Mouse (Mus musculus) bone marrow, adult 2 months (tissue): ENCODE data around the gene Abhd15. TPM values are rescaled to one million over a fixed set of nuclear protein-coding genes. Genes with fewer than 3 reads are reported as not detected.
"Not testable (repeated sequence)": the region's sequence is repeated elsewhere in the genome, so short reads cannot be mapped to it uniquely, and the experiment has no call there.

ENCODE experiments used
- H3K27ac ChIP-seq: fragments of 200-500 bp; 2 replicates; pipeline ENCODE4 v1.5.1; 2012; ENCODE audit warnings: low read depth, mild to moderate bottlenecking, control low read depth, inconsistent platforms, low read length; ENCODE audit not compliant: control insufficient read depth, poor library complexity, insufficient read depth
- H3K4me1 ChIP-seq: fragments of 200-500 bp; 2 replicates; pipeline ENCODE4 v1.6.1; 2011; ENCODE audit warnings: low read length; ENCODE audit not compliant: control insufficient read depth, insufficient read depth
- H3K4me3 ChIP-seq: fragments of 200-500 bp; replicated peaks from 2 replicates; pipeline ENCODE3; 2011; ENCODE audit warnings: mild to moderate bottlenecking, low read depth, low read length, control low read depth; ENCODE audit not compliant: control insufficient read depth
- CTCF ChIP-seq: fragments of 200-500 bp; IDR thresholded peaks from 2 replicates; pipeline ENCODE4 v1.5.1; 2011; ENCODE audit warnings: low read length, control low read depth; ENCODE audit not compliant: control insufficient read depth, insufficient read depth
- POLR2A ChIP-seq: fragments of 200-500 bp; IDR thresholded peaks from 2 replicates; pipeline ENCODE4 v1.6.1; 2011; ENCODE audit warnings: low read depth, mild to moderate bottlenecking, control low read depth, low read length, borderline replicate concordance; ENCODE audit not compliant: control insufficient read depth
- WGBS: fragments of 180-500 bp; shearing (Covaris S2); methylation state at CpG from one replicate; pipeline ENCODE4 v1.1.7; 2018; 5-methylcytosine and 5-hydroxymethylcytosine counted together
- polyA plus RNA-seq: library from polyadenylated mRNA; stranded (reverse); fragments of >200 nt; gene quantifications from 2 replicates; pipeline ENCODE4 v1.2.4, GENCODE M21; 2011; ENCODE audit warnings: low replicate concordance; ENCODE audit not compliant: missing spikeins, insufficient read depth, insufficient read length

Gene Abhd15
- polyA plus RNA-seq, 1 experiment, result 5.6 TPM

GRCm38 (mm10) chr11:77520601-77521529 lies 5.9 kb downstream of the Abhd15 start:
- Histone ChIP-seq H3K27ac (peak overlapping the region; percentile 3; the same call in 1 of the 2 replicates), H3K4me1 (peaks cover 7% of the 10 kb centered on the region), H3K4me3 (no peak overlapping the region)
- TF ChIP-seq CTCF (no peak), POLR2A (no peak)
- WGBS, result 16% methylated on average over 5 of the region's 5 CpGs

GRCm38 (mm10) chr11:77525804-77526486 lies 11.0 kb downstream of the Abhd15 start:
- 78% methylated on average over 3 of the region's 3 CpGs for WGBS
- no peaks in the 10 kb centered on the region for H3K4me1 ChIP-seq

DNA sequence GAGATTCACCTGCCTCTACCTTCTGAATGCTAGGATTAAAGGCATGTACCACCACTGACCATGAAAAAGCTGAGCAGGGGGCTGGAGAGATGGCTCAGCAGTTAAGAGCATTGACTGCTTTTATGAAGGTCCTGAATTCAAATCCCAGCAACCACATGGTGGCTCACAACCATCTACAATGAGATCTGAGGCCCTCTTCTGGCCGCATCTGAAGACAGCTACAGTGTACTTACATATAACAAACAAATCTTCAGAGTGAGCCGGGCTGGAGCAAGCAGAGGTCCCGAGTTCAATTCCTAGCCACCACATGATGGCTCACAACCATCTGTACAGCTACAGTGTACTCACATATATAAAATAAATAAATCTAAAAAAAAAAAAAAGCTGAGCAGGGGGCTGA lies 13.5 kb downstream of the Abhd15 start:
- not testable (repeated sequence) for H3K4me3 ChIP-seq, H3K4me1 ChIP-seq, H3K27ac ChIP-seq
- WGBS, result 85% methylated on average over 3 of the region's 3 CpGs

More at GRCm38 (mm10) chr11:77525804-77526486, 11.0 kb downstream of the Abhd15 start:
- no peak for TF ChIP-seq POLR2A
- TF ChIP-seq CTCF, result no peak
- Histone ChIP-seq H3K27ac (no peak overlapping the region), H3K4me3 (no peak overlapping the region)

- WGBS, result 50% methylated on average over 3 of the region's 3 CpGs
- Histone ChIP-seq H3K27ac (no peak overlapping the region), H3K4me1 (no peaks in the 10 kb centered on the region), H3K4me3 (no peak overlapping the region)
- TF ChIP-seq CTCF (no peak), POLR2A (no peak)
Observed at GRCm38 (mm10) chr11:77529644-77530043, 14.7 kb downstream of the Abhd15 start.

- Histone ChIP-seq H3K27ac (no peak overlapping the region), H3K4me1 (no peaks in the 10 kb centered on the region), H3K4me3 (no peak overlapping the region)
- no peak for TF ChIP-seq POLR2A
- no peak for TF ChIP-seq CTCF
- 49% methylated on average over 2 of the region's 2 CpGs for WGBS
Observed at GRCm38 (mm10) chr11:77530862-77531261, 15.9 kb downstream of the Abhd15 start.

DNA sequence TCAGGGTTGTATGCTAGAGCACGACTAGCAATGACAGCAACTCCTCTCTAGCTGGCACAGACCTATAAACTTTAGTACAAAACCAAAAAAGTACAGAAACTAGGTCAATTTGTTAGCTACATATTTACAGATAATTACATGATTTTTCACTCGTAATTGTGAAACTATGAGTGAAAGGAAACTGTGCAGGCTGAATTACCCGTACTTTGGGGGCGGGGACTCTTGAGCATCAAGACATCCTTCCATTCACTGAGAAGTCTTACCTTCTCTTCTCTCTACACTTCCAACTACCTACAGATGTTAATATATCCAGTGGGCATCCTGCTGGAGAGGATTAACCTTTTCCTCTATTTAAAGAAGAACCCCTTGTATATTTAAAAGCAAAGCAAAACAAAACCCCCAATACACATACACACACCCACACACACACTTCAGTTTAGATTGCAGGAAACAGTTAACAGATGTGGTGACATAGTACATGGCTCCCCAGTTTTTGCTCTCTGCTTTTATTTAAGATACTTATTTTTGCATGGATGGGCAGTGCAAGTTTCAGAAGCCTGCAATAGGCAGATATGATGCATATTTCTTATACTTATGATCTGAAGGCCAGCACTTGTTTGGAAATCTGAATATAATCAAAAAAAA lies 17.4 kb downstream of the Abhd15 start:
- Histone ChIP-seq H3K4me3 (no peak overlapping the region), H3K27ac (no peak overlapping the region), H3K4me1 (no peaks in the 10 kb centered on the region)
- WGBS, result 59% methylated on average over 4 of the region's 4 CpGs
- no peak for TF ChIP-seq CTCF
- TF ChIP-seq POLR2A, result no peak

DNA sequence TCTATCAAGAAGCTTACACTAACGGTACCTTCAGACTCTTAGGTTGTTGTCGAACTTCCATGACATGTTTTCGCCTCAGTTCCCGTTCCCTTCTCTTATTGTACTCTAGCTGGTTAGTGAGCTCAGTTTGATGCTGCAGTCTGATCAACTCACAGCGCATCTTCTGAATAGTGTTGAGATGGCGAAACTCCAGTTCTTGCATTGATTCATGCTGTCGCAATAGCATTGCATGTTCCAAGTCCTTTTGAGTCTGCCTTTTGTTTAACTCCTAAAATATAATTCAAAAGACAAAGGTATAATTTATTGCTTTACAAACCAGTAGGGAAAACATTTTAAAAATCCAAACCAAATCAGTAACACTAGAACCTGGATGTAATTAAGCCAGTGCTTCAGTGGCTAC lies 30.3 kb downstream of the Abhd15 start:
- H3K4me3 ChIP-seq, result no peak overlapping the region
- TF ChIP-seq CTCF, result no peak
- TF ChIP-seq POLR2A, result no peak
- 82% methylated on average over 7 of the region's 7 CpGs for WGBS
- H3K4me1 ChIP-seq, result no peaks in the 10 kb centered on the region
- H3K27ac ChIP-seq, result no peak overlapping the region

- no peaks in the 10 kb centered on the region for H3K4me1 ChIP-seq
- TF ChIP-seq CTCF (no peak), POLR2A (no peak)
- 90% methylated on average over 3 of the region's 3 CpGs for WGBS
- no peak overlapping the region for H3K4me3 ChIP-seq
- H3K27ac ChIP-seq, result no peak overlapping the region
Observed at GRCm38 (mm10) chr11:77585201-77585600, 70.3 kb downstream of the Abhd15 start.

Other genes starting within 250 kb of the Abhd15 start
- 0.57 and 1.00 TPM in 2 replicates for gene Coro6, start 52.7 kb upstream of the Abhd15 start, polyA plus RNA-seq
- 3.1 and 5.7 TPM in 2 replicates for gene Ankrd13b, start 25.4 kb upstream of the Abhd15 start, polyA plus RNA-seq
- gene Git1, start 21.6 kb upstream of the Abhd15 start, polyA plus RNA-seq, result 10.2 and 16.1 TPM in 2 replicates
- gene Trp53i13, start 859 bp downstream of the Abhd15 start, polyA plus RNA-seq, result 4.0 and 5.1 TPM in 2 replicates
- gene Gm10392, start 4.1 kb downstream of the Abhd15 start, polyA plus RNA-seq, result 0.56 and 0.87 TPM in 2 replicates
- 6.5 and 8.8 TPM in 2 replicates for gene Taok1, start 92.7 kb downstream of the Abhd15 start, polyA plus RNA-seq
- gene Nufip2, start 171.0 kb downstream of the Abhd15 start, polyA plus RNA-seq, result 9.6 and 22.5 TPM in 2 replicates
- not detected in 2 replicates for gene Cryba1, start 210.2 kb downstream of the Abhd15 start, polyA plus RNA-seq
- 29.5 and 74.6 TPM in 2 replicates for gene Myo18a, start 248.1 kb downstream of the Abhd15 start, polyA plus RNA-seq